Mouse (Mus musculus) heart, embryonic 15.5 days (tissue): Measurements from ENCODE around the gene Ldb1. TPM values are rescaled to one million over a fixed set of nuclear protein-coding genes. Genes with fewer than 3 reads are reported as not detected.

Experiments
- ATAC-seq: fragments of 200-750 bp; cut with Nextera tagmentation; replicated peaks from 2 replicates; pipeline ENCODE4 v1.8.0; 2017; ENCODE audit warnings: low read depth, moderate TSS enrichment; ENCODE audit not compliant: insufficient number of reproducible peaks, insufficient read depth, low FRiP score
- H3K27ac ChIP-seq: fragments of 300-500 bp; sonication (generic); 2 replicates; pipeline ENCODE4 v1.5.1; 2015; ENCODE audit warnings: mild to moderate bottlenecking, inconsistent platforms
- H3K27me3 ChIP-seq: fragments of 300-500 bp; sonication (generic); 2 replicates; pipeline ENCODE4 v1.6.1; 2015; ENCODE audit warnings: inconsistent platforms
- H3K36me3 ChIP-seq: fragments of 300-500 bp; sonication (generic); 2 replicates; pipeline ENCODE4 v1.6.1; 2015; ENCODE audit warnings: mild to moderate bottlenecking, inconsistent platforms
- H3K4me1 ChIP-seq: fragments of 300-500 bp; sonication (generic); replicated peaks from 2 replicates; pipeline ENCODE4 v1.6.1; 2015; ENCODE audit warnings: inconsistent platforms
- H3K4me2 ChIP-seq: fragments of 300-500 bp; sonication (generic); 2 replicates; pipeline ENCODE4 v1.6.1; 2015; ENCODE audit warnings: inconsistent platforms, mild to moderate bottlenecking, moderate library complexity
- H3K4me3 ChIP-seq: fragments of 300-500 bp; sonication (generic); 2 replicates; pipeline ENCODE4 v1.5.1; 2015; ENCODE audit warnings: mild to moderate bottlenecking, inconsistent platforms
- H3K9ac ChIP-seq: fragments of 300-500 bp; sonication (generic); 2 replicates; pipeline ENCODE4 v1.6.1; 2015; ENCODE audit warnings: mild to moderate bottlenecking, inconsistent platforms
- H3K9me3 ChIP-seq: fragments of 300-500 bp; sonication (generic); replicated peaks from 2 replicates; pipeline ENCODE4 v1.6.1; 2016; ENCODE audit warnings: inconsistent platforms
- WGBS: fragments of 180-500 bp; shearing (Covaris S2); methylation state at CpG from one replicate; pipeline ENCODE4 v1.1.7; 2015; ENCODE audit warnings: mixed read lengths; 5-methylcytosine and 5-hydroxymethylcytosine counted together
- polyA plus RNA-seq: library from polyadenylated mRNA; unstranded; fragments of >200 nt; fragmentation: Nextera tagmentation; extraction: Ambion mirVana; gene quantifications from 2 replicates; pipeline ENCODE4 v1.2.1, GENCODE M21; 2015

The Ldb1 gene
- polyA plus RNA-seq, 1 experiment from 2014 or later, result 64.5 TPM

DNA sequence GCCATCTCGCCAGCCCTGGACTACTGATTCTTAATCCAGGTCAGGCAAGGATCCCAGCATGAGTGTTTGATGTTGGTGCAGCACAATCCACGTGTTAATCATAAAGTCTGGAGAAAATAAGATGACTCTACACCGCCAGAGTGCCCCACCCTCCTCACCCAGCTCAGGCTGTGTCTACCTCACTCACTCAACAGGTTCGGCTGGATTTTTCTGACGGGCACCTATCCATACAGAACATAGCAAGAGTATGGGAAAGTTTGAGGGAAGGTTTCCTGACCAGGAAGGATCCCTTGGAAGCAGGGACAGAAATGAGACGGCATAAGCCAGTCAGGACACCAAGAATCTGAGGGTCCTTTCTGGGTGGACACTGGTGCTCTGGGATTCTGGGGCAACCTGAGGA lies 20.1 kb downstream of the Ldb1 start:
- WGBS, result 75% methylated on average over 6 of the region's 6 CpGs
- Histone ChIP-seq H3K27me3 (no peaks in the 10 kb centered on the region), H3K27ac (no peak overlapping the region), H3K36me3 (0 out of 2 replicates have a peak, but pooled peaks cover under 1% of the 10 kb centered on the region), H3K4me1 (peaks cover 13% of the 10 kb centered on the region), H3K4me2 (no peak overlapping the region), H3K9me3 (0 out of 2 replicates have a peak, but pooled peaks cover 6% of the 10 kb centered on the region), H3K4me3 (no peak overlapping the region), H3K9ac (no peak overlapping the region)
- no peak for ATAC-seq

DNA sequence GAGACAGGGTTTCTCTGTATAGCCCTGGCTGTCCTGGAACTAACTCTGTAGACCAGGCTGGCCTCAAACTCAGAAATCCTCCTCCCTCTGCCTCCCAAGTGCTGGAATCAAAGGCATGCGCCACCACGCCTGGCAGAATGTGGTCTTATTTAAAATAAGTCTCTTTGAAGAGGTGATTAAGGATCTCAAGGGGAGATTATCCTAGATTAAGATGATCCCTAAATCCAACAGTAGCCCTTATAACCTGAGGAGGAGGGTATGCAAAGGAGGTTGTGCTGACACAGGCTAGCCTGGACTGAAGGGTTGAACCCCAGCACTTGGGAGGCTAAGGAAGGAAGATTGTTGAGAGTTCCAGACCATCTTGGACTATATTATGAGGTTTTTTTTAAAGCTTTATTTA lies 29.0 kb downstream of the Ldb1 start:
- Histone ChIP-seq H3K9ac (no peak overlapping the region), H3K36me3 (no peaks in the 10 kb centered on the region), H3K27me3 (no peaks in the 10 kb centered on the region), H3K9me3 (no peaks in the 10 kb centered on the region), H3K4me2 (no peak overlapping the region), H3K4me1 (peaks cover 5% of the 10 kb centered on the region; the same call in 1 of the 2 replicates), H3K4me3 (no peak overlapping the region), H3K27ac (no peak overlapping the region)
- WGBS, result 83% methylated on average over 2 of the region's 2 CpGs
- ATAC-seq, result no peak

DNA sequence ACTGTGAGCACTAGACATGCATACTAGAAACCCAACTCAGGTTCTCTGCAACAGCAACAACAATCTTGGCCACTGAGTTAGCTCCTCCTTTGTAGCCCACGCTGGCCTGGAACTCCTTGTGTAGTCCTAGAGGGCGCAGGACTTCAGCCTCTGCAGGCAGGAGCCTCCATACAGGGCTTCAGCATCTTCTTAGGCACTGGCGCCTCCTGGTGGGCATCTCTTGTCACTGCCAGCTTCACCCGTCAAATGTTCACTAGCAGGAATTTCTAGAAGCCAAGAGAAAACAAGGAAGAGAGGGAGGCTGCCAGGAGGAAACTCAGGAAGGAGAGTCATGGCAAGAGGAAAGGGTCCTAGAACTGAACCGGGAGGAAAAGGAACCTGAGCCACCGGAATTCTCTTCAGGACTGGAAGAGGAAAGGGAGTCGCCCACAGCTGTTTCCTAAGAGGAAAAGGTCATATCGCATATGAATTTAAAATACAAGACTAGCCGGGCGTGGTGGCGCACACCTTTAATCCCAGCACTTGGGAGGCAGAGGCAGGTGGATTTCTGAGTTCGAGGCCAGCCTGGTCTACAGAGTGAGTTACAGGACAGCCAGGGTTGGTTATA lies 30.3 kb downstream of the Ldb1 start:
- Histone ChIP-seq H3K9me3 (no peaks in the 10 kb centered on the region), H3K27ac (no peak overlapping the region), H3K36me3 (no peaks in the 10 kb centered on the region), H3K27me3 (no peaks in the 10 kb centered on the region), H3K4me3 (no peak overlapping the region), H3K4me1 (peaks cover 5% of the 10 kb centered on the region; the same call in 1 of the 2 replicates), H3K9ac (no peak overlapping the region), H3K4me2 (no peak overlapping the region)
- ATAC-seq, result peak; percentile 80; the same call in 1 of the 2 replicates
- 40% methylated on average over 12 of the region's 12 CpGs for WGBS

DNA sequence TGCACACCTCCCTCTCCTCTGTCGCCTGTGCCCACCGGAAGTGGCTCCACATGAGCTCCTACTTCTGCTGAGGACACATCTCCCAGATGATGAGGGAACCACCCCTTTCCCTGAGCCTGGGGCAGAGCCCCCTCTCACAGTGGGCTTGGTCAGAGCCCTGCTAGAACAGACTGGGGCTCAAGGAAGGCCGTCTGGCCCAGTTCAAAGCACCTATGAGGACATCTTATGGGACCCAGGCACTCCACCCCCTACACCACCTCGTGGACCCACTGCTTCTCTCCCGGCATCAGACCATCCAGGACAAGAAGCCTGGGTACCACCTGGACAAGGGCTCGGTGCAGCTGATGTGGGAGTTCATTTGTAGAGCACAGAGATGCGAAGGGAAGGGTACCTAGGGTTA lies 39.3 kb downstream of the Ldb1 start:
- ATAC-seq, result no peak
- Histone ChIP-seq H3K27ac (no peak overlapping the region), H3K4me2 (no peak overlapping the region), H3K4me1 (peaks cover 21% of the 10 kb centered on the region), H3K9ac (no peak overlapping the region), H3K36me3 (peaks cover 8% of the 10 kb centered on the region; the same call in 1 of the 2 replicates), H3K27me3 (no peaks in the 10 kb centered on the region), H3K9me3 (no peaks in the 10 kb centered on the region), H3K4me3 (no peak overlapping the region)
- WGBS, result 85% methylated on average over 7 of the region's 7 CpGs

DNA sequence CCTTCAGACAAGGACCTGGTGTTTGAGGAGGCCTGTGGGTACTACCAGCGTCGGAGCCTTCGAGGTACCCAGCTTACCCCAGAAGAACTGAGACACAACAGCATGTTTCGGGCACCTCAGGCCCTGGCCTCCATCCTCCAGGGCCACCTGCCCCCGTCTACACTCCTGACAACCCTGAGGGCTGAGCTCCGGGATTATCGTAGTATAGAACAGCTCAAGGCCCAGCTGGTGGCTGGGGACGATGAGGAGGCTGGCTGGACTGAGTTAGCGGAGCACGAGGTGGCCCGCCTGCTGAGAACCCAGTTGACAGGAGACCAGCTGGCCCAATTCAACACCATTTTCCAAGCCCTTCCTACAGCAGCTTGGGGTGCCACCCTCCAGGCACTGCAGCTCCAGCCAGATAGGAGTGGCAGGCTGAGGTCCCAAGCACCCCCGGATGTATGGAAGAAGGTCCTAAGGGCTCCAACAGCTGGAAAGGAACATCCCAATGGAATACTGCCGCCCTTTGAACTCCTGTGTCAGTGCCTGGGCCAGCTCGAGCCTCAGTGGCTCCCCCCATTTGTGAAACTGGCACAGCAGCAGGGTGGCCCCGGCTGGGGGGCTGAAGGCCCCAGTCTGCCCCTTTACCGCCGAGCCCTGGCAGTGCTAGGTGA lies 40.1 kb downstream of the Ldb1 start:
- Histone ChIP-seq H3K4me1 (peaks cover 21% of the 10 kb centered on the region), H3K9ac (no peak overlapping the region), H3K4me3 (peak overlapping the region; percentile 80; the same call in 1 of the 2 replicates), H3K27ac (no peak overlapping the region), H3K4me2 (peak overlapping the region; percentile 97), H3K36me3 (peaks cover 8% of the 10 kb centered on the region; the same call in 1 of the 2 replicates), H3K27me3 (no peaks in the 10 kb centered on the region), H3K9me3 (no peaks in the 10 kb centered on the region)
- 80% methylated on average over 17 of the region's 17 CpGs for WGBS
- no peak for ATAC-seq

DNA sequence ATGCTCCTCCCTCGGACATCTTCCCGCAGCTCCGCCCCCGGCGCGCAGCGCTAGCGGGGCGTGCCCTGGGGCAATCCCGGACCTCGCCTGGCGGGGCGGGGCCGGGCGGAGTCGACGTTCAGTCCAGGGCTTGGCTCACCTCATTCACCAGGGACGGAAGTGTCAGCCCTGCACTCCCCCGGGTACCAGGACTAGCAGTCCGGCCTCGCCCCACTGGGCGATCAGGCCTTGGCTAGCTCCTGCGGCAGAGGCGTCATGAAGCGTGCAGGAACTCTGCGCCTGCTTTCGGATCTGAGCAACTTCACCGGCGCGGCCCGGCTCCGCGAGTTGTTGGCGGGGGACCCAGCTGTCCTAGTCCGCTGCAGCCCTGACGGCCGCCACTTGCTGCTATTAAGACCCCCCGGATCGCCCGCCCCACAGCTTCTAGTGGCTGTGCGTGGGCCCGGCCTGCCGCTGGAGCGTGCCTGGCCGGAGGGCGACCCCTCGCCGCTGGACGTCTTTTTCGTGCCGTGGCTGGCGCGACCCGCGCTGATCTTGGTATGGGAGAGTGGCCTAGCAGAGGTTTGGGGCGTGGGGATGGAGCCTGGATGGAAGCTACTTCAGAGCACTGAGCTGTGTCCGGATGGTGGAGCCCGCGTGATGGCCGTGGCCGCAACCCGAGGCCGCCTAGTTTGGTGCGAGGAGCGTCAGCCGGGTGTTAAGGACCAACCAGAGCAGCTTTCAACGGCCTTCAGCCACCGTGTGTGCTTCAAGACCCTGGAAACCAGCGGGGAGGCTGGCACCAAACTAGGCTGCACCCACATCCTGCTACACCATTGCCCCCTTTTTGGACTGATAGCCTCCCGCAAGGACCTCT lies 41.4 kb downstream of the Ldb1 start, which contains the start of gene Hps6:
TSS of gene Hps6 (plus strand) at position 138 of the 856 bp plus-strand sequence.
- ATAC-seq, result peak; percentile 93
- WGBS, result 1% methylated on average over 70 of the region's 70 CpGs

DNA sequence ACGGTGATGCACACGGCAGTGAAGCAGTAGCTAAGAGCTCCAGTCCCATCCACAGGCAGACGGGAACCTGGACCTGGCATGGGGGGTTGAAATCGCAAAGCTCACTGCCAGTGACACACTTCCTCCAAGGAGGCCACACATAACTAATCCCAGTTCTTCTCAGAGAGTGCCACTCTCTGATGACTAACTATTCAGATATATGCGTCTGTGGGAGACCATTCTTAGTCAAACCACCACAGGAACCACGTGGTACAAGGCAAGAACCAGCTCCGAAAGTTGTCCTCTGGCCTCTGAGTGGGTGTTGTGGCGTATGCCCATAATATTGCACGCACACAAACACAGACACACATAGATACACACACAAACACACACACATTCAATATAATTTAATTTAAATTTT lies 42.7 kb downstream of the Ldb1 start:
- H3K27ac ChIP-seq, result no peak overlapping the region
- no peaks in the 10 kb centered on the region for H3K9me3 ChIP-seq
- no peaks in the 10 kb centered on the region for H3K36me3 ChIP-seq
- no peak for ATAC-seq
- no peak overlapping the region for H3K4me2 ChIP-seq
- no peak overlapping the region for H3K4me3 ChIP-seq
- H3K4me1 ChIP-seq, result peaks cover 25% of the 10 kb centered on the region
- H3K27me3 ChIP-seq, result no peaks in the 10 kb centered on the region
- 73% methylated on average over 9 of the region's 9 CpGs for WGBS
- H3K9ac ChIP-seq, result no peak overlapping the region

More for the DNA sequence above, 41.4 kb downstream of the Ldb1 start, which contains the start of gene Hps6:
- H3K27ac ChIP-seq, result peak within 1 kb of the TSS; percentile 71
- H3K27me3 ChIP-seq, result no peaks in the 10 kb centered on the region
- peak within 1 kb of the TSS; percentile 80 for H3K4me3 ChIP-seq
- H3K9ac ChIP-seq, result peak within 1 kb of the TSS; percentile 79
- H3K9me3 ChIP-seq, result no peaks in the 10 kb centered on the region
- H3K4me1 ChIP-seq, result peaks cover 21% of the 10 kb centered on the region
- peaks cover 8% of the 10 kb centered on the region; the same call in 1 of the 2 replicates for H3K36me3 ChIP-seq
- peak within 1 kb of the TSS; percentile 97 for H3K4me2 ChIP-seq

DNA sequence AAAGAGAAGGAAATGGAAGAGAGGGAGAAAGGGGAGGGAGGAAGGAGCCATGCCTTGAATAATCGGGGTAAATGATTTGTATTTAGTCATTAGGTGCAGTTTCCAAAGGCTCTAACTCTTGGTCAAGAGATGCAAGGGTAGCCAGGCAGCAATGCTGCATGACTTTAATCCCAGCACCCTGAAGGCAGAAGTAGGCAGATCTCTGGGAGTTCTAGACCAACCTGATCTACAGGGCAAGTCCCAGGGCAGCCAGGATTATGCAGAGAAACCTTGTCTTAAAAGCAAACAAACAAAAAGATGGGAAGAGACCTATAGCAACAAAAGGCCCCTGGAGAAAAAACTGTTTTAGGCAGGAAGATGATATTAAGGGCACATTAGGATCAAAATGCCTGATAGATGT lies 45.6 kb downstream of the Ldb1 start:
- H3K4me2 ChIP-seq, result no peak overlapping the region
- ATAC-seq, result no peak
- no peak overlapping the region for H3K27ac ChIP-seq
- H3K4me1 ChIP-seq, result peaks cover 16% of the 10 kb centered on the region
- H3K36me3 ChIP-seq, result no peaks in the 10 kb centered on the region
- no peak overlapping the region for H3K4me3 ChIP-seq
- H3K9ac ChIP-seq, result no peak overlapping the region
- WGBS, result 61% methylated on average over 1 of the region's 1 CpGs
- H3K9me3 ChIP-seq, result no peaks in the 10 kb centered on the region
- no peaks in the 10 kb centered on the region for H3K27me3 ChIP-seq

DNA sequence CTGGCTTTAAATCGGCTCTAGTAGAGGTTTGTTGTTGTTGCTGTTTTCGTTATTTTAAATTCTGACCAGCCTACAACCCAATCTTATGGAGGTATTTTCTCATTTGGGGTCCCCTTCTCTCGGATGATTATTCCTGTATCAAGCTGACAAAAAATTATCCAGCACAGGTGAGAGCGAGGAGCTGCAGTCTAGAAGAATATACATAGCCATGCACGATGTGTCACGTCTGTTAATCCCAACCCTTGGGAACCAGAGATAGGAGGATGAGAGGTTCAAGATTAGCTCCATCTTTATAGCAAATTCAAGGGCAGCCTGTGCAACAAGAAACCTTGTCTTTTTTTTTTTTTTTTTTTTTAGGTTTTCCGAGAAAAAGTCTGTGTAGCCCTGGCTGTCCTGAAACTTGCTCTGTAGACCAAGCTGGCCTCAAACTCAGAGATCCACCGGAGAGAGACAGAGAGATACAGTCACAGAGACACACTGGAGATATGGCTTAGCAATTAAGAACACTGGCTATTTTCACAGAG lies 46.3 kb downstream of the Ldb1 start:
- Histone ChIP-seq H3K27ac (no peak overlapping the region), H3K36me3 (no peaks in the 10 kb centered on the region), H3K9ac (peak overlapping the region; percentile 84), H3K9me3 (no peaks in the 10 kb centered on the region), H3K4me2 (peak overlapping the region; percentile 64), H3K4me3 (peak overlapping the region; percentile 81), H3K4me1 (peaks cover 10% of the 10 kb centered on the region), H3K27me3 (no peaks in the 10 kb centered on the region)
- 10% methylated on average over 8 of the region's 8 CpGs for WGBS
- no peak for ATAC-seq

DNA sequence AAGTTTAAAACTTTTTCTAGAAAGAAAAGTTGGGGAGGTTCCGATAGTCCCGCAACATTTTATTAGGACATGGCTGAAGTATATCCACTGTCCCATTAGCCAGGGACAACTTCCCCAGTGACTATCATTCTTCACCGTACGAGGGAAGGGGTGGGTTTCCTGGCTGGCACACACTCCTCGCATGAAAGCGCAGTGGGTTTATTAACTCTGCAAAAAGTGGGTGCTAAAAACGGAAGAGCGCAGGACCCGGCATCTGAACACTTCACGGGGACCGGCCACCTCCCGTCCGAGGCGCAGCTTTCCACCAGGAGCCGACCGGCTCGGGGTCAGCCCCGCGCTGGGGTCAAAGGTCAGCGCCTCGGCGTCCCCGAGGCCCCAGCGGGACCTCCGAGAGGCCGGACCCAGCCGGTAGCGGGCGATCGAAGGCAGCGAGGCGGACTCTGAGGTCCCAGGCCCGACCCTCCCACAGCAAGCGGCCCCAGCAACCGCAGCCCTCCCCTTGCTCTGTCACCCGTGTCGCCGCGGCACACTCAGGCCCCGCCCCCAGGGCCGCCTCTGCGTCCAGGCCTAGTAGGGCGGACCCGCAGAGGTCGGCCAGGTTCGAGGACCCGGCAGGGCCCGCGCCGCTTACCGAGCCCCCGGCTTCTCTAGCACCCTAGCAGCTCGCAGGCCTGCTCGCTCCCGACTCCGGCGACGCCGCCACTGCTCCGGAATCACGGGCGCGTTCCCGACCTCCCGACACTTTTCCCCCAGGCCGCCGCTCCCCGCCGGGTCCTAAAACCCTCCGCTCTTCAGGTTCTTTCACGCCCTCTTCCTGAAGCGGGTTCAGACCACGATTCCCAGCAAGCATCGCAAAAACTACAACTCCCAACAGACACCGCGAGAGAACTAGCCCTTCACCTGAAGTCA lies 47.0 kb downstream of the Ldb1 start, which contains the start of gene Armh3:
TSS of gene Armh3 (minus strand) at position 704 of the 909 bp plus-strand sequence.
- peak; percentile 94 for ATAC-seq
- peak within 1 kb of the TSS; percentile 67 for H3K4me2 ChIP-seq
- no peaks in the 10 kb centered on the region for H3K27me3 ChIP-seq
- no peaks in the 10 kb centered on the region for H3K36me3 ChIP-seq
- H3K4me3 ChIP-seq, result peak within 1 kb of the TSS; percentile 81
- H3K4me1 ChIP-seq, result peaks cover 9% of the 10 kb centered on the region
- H3K9ac ChIP-seq, result peak within 1 kb of the TSS; percentile 84
- peak within 1 kb of the TSS; percentile 90 for H3K27ac ChIP-seq
- under 1% methylated on average over 69 of the region's 76 CpGs for WGBS
- no peaks in the 10 kb centered on the region for H3K9me3 ChIP-seq
